Mouse (Mus musculus) left cerebral cortex, postnatal 36 days (tissue): ENCODE measurements at regions not wholly inside any gene's neighbourhood (a gene's known extent, or its start where the extent isn't known, plus 50 kb on each side); places are given as distances from the start of the nearest gene placed in this dataset.

Experiments
- DNase-seq, 2 experiments: peaks; one replicate each; pipeline ENCODE4 v3.0.0; 2021 to 2022; ENCODE audit warnings: low spot score in 2 of 2, mixed read lengths in 1 of 2
- intact Hi-C: fragments of 180-260 bp; cut with DNase I; formaldehyde crosslinking; loops from one replicate; pipeline ENCODE4 v1.15.1; 2025

GRCm38 (mm10) chr4:56120357-56120756, 588.1 kb upstream of the Klf4 start:
- no peak for DNase-seq
- intact Hi-C loops, result no loop called here

- peak; percentile 36 to 48 for DNase-seq
- intact Hi-C loops, result no loop called here
These were observed 581.5 kb upstream of the Klf4 start for GRCm38 (mm10) chr4:56113701-56114196.

DNA sequence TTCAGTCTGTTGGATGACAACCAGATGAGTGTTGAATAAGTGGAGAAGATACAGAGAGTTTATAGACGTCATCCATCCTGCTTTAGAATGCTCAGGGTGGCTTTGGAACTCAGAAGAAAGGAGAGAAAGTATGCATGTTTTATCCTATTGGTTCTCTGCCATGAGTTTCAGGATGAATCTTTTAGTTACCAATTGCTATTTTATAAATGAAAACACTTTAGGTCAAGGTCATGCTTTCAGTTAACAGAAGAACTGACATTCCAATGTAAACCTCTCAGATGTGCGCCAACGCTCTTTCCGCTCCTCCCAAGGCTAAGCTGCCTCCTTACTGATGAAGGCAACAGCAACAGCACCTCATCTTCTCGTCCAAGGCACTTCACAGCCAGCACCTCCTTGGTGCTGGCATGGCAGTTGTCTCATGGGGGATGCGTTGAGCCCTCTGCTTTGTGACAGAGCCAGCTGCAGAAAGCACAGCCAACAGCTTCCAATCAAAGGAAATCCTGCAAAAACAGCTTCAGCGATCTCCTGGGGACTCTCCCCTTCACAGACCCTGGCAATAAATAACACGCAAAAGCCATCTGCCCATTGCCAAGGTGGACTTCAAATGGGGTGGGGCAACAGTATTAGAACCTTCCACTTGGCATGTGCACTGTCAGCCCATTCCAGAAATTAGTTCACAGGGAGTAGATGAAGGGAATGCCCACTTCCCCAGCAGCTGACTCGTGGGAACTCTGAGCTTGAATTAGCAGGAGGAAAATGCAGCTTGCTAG, 580.9 kb upstream of the Klf4 start:
- no peak for DNase-seq
- intact Hi-C loops, result no loop called here

DNA sequence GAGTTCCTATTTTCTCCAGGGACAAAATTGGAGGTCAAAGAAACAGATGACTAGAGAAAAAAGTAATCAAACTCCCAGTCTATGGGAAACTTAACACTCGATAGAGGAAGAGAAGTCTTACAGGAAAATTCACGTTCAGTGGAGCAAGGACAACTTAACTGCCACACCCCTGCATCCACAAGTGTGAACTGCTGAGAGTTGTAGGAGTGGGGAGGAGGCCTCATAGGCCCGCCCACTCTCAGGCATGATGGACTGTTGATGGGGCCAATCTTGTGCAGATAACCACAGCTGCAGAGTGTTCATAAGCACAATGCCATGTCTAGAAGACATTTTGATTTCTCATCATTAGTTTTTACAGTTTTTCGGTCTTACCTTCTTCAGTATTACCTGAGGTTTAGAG, 574.7 kb upstream of the Klf4 start:
- DNase-seq, result no peak

DNA sequence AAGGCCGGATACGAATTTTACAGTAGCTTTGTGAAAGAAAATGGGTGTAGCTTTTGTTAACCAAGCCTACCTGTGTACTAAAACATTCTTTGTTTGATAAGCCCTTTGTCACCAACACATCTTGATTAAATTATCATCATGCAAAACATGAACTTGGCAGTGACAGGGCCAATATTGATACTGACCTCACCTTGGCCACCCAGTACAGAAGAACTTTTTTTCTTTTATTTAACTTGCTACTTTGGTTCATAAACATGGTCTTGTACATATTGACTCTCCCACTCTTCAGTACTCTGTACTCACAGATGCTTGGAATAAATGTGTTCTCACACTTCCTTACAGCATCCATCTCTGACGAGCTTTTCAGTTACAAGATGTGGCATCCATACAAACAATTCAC, 570.0 kb upstream of the Klf4 start:
- intact Hi-C loops, result no loop called here
- no peak for DNase-seq

More for the DNA sequence above, 574.7 kb upstream of the Klf4 start:
- intact Hi-C loops, result no loop called here

DNA sequence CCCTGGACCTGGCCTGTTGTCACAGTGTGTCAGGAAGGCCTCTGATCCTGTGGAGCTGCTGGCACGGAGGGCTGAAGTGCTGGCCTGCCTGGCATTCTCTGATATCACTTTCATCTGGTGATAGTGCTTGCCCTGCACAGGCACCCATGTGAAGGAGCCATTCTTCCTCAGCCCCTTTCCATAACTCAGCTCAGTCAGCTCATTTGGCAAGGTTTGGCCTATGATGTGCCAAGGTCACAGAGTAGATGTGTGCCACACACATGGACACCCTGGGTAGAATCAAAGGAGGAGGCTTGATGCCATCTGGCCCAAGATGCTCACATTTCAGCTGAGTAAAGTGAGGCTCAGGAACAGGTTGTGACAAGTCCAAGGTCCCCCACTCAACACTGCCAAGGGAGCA, 558.5 kb upstream of the Klf4 start:
- intact Hi-C loops, result no loop called here
- no peak for DNase-seq

GRCm38 (mm10) chr4:56088701-56089100, 556.4 kb upstream of the Klf4 start:
- DNase-seq, result peak; percentile 22 to 31
- intact Hi-C loops, result no loop called here

GRCm38 (mm10) chr4:56086306-56086705, 554.0 kb upstream of the Klf4 start:
- intact Hi-C loops, result no loop called here
- DNase-seq, result no peak

DNA sequence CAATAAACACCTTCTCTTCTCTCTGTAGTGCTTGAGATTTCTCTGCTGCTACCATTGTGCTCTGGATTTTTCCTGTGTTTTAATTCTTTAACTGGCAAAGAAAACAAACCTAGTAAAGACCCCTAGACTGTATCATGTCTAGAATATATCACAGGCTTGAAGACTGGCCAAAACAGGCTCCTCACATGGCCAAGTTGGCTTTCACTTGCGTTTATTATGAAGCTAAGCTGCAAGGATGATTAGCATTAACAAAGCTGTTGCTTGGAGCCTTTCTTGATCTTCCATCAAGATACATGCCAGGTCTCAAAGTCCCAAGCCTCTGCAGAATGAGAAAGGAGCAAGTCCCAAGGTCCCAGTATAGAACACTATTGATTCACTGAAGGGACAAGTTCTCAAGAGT, 551.9 kb upstream of the Klf4 start:
- intact Hi-C loops, result no loop called here
- DNase-seq, result no peak

DNA sequence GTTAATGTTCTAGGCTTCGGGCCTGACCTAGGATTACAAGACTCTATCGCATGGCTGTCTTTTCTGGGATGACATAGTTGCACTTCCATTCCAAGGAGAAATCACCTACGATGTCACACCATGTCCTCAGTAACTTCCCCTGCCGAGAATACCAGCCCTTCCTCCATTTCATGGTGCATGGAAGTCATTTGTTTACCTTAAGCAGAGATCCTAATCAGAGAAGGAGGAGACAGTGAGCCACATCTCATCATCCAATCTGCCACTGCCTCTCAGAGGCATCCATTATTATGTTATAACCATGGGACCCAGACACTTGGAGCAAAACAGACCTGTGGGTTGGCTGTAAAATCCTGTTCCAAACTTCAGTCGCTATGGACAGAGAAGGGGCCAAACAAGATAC, 550.1 kb upstream of the Klf4 start:
- intact Hi-C loops, result no loop called here
- no peak for DNase-seq

- intact Hi-C loops, result no loop called here
- DNase-seq, result no peak
These were observed 548.7 kb upstream of the Klf4 start for GRCm38 (mm10) chr4:56080960-56081359.

DNA sequence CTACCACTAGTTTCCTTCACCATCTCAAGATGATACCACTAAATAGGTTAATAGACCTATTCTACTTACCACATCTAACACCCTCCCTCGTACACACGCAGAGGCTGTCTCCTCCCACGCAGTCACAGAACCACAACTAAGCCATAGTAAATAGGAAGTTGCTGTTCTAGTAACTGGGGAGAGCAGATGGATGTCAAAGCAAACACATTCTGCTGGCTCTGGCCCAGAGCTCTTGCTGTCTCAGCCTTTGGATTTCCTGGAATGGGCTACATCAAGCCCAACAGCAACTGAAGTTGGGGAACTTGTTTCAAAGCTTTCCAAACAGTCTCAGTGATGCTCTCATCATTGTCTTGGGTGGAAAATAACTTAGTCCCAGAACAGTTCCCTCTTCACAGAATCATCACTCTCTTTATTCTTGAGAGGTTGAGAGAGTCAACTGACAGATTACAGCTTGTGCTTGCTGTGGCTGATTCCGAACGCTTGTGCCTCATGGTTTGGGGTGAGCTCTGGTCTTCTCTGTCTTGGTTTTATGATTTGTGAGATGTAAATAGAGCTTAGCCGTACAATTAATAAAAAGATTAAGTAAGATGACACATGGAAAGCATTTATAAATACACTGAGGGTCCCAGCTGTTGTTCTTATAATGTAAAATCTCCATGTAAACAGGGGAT, 538.5 kb upstream of the Klf4 start:
- intact Hi-C loops, result no loop called here
- no peak for DNase-seq

DNA sequence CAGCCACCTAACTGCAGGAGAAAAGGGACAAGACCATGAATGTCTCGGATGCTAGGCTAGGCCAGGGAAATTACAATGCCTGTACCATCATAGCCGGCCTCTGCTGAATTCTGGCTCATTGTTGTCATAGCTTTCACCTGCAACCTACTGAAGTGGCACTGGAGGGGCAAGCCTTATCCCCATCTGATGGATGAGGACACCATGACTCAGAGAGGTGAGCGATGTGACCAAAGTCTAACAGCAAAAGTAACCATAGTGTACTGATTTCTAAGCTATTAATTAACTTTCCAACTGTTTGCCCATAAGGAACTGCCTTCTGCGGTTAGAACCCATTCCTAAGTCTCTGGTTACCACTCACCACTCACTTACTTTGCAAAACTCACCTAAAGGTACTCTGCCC, 536.6 kb upstream of the Klf4 start:
- no peak for DNase-seq
- intact Hi-C loops, result no loop called here

GRCm38 (mm10) chr4:56064657-56065056, 532.4 kb upstream of the Klf4 start:
- DNase-seq, result no peak
- intact Hi-C loops, result no loop called here

DNA sequence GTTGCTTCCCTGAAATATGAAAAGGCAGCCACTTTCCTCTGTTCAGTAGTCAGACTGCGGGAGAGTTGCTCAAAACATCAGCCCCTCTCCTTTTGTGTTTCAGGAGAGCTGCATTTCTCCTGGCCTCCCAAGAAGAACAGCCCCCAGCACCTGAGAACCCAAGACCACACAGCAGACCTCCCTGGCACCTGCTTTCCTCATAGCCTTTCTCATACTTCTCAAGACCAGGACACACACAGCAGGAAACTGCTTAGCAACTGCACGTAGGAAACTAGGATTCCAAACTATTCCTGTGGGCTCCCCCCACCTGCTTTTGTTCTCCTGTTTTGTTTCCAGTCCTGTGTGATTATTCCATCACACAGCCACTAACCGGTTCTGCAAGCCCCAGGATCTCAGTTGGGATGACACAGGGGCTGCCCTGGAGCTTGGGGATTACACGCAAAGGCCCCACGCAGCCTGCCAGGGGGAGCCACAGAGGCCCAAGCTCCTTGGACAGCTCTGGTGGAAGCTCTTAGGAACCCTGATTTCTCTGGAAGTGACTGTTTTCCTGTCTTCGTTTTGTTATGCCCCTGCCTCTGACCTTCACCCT, 519.6 kb upstream of the Klf4 start:
- DNase-seq, result no peak
- intact Hi-C loops, result no loop called here

DNA sequence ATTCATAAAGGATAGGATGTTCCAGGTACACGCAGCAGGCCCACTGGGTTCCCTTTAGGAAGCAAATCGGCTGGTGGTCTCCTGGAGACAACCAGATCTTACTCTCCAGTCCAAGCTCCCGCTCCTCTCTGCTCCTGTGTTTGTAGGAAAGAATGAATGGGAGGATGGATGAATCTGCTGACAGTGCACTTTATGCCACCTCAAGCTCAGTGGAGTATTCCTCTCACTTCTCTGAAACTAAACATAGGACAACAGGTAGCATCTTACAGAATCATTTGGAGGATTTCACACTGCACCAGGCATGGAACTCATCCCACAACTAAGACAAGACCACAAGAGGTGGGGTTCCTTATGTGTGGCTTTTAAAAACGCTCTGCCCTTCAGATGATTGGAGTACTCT, 507.1 kb upstream of the Klf4 start:
- no peak for DNase-seq
- intact Hi-C loops, result no loop called here

- intact Hi-C loops, result no loop called here
- no peak for DNase-seq
These were observed 504.1 kb upstream of the Klf4 start for GRCm38 (mm10) chr4:56036334-56036733.

DNA sequence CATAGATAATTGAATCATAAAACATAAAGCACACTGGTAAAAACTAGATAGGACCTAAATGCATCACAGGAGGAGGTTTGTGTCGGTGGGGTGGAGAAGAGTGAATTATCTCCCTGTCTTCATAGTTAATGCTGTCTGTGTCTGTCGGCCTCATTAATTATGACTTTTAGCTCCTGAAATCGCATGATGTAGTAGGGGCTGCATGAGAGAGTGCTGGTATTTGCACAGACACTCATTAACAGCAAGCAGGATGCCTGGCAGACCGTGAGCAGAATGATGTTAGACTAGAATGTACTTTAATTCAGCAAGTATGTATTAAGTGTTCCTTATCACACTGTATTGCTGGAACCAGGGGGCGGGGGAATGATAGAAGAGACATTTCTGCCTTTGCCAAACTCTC, 503.3 kb upstream of the Klf4 start:
- DNase-seq, result no peak
- intact Hi-C loops, result no loop called here

GRCm38 (mm10) chr4:56028441-56028840, 496.2 kb upstream of the Klf4 start:
- intact Hi-C loops, result loop anchor here (10.0 kb wide), 1 partner anchor 274 kb away; no protein-coding TSS in a partner anchor
- no peak for DNase-seq

DNA sequence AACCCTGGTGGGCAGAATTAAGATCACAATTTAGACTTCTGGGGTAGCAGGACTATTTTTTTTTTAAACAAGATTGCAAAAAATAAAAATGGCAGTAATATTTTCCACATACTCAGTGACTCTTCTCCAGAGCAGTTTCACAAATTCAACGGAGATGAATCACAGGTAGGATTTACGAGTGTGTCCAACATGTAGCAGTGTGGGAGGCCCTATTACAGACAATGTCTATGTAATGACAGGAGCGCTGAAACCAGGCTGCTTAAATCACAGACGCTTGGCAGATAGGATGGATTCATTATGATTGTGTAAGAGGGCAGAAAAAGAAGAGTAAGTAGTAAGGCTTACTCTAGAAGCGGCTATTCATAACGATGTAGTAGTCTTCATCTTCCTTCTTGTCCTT, 495.0 kb upstream of the Klf4 start:
- no peak for DNase-seq
- intact Hi-C loops, result loop anchor here (10.0 kb wide), 1 partner anchor 272 kb away; no protein-coding TSS in a partner anchor

DNA sequence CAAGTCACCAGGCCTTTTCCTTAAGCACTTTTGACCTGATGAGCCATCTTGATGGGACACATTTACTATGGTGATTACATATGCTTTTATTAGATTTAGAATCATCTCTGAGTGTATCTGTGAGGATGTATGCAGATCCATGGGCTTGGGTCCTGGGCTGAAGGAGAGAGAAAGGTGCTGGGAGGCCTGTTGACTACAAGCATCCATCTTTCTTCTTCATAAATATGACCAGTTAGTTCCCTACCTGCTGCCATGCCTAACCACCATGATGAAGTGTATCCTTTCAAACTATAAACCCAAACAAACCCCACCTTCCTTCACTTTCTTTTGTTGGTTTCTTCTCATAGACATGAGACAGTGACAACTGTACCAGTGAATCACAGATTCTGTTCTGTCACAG, 492.2 kb upstream of the Klf4 start:
- intact Hi-C loops, result loop anchor here (10.0 kb wide), 1 partner anchor 270 kb away; no protein-coding TSS in a partner anchor
- no peak for DNase-seq
